Mouse (Mus musculus): Measurements from ENCODE around the gene Cdk5rap1. TPM values are rescaled to one million over a fixed set of nuclear protein-coding genes. Genes with fewer than 3 reads are reported as not detected.

Gene Cdk5rap1
- total RNA-seq, 2 experiments from 2014 or later: 13.7 to 17.8 TPM

Other genes starting within 250 kb of the Cdk5rap1 start
- not detected for gene Bpifa3, start 242.7 kb downstream of the Cdk5rap1 start, total RNA-seq (2021)
- not detected for gene Bpifa1, start 230.1 kb downstream of the Cdk5rap1 start, total RNA-seq (2021)
- gene Bpifa5, start 210.4 kb downstream of the Cdk5rap1 start, total RNA-seq (2021): not detected
- gene Bpifb1, start 182.2 kb downstream of the Cdk5rap1 start, total RNA-seq (2021): under 1 TPM in 1 of 2 experiments, not detected in 1; 0.21 TPM
- not detected for gene Bpifb5, start 149.3 kb downstream of the Cdk5rap1 start, total RNA-seq (2021)
- gene Bpifb9a, start 115.2 kb downstream of the Cdk5rap1 start, total RNA-seq (2021): not detected
- not detected for gene Bpifb9b, start 65.8 kb downstream of the Cdk5rap1 start, total RNA-seq (2021)
- 10 to 100 TPM; 34.4 to 36.6 TPM for gene Snta1, start 35.1 kb upstream of the Cdk5rap1 start, total RNA-seq (2021)
- 10 to 100 TPM; 46.1 to 57.0 TPM for gene Cbfa2t2, start 63.5 kb upstream of the Cdk5rap1 start, total RNA-seq (2021)
- under 1 TPM; 0.68 to 0.74 TPM for gene 1700003F12Rik, start 174.1 kb upstream of the Cdk5rap1 start, total RNA-seq (2021)
- gene Actl10, start 178.8 kb upstream of the Cdk5rap1 start, total RNA-seq (2021): not detected
- 10 to 100 TPM; 69.4 to 81.9 TPM for gene Necab3, start 185.9 kb upstream of the Cdk5rap1 start, total RNA-seq (2021)
- 10 to 100 TPM; 10.2 to 10.5 TPM for gene E2f1, start 196.9 kb upstream of the Cdk5rap1 start, total RNA-seq (2021)
- 10 to 100 TPM in 1 of 2 experiments, 1 to 10 TPM in 1; 9.5 to 12.3 TPM for gene Pxmp4, start 230.7 kb upstream of the Cdk5rap1 start, total RNA-seq (2021)
- 10 to 100 TPM; 11.0 to 11.4 TPM for gene Zfp341, start 240.3 kb upstream of the Cdk5rap1 start, total RNA-seq (2021)
- gene 4930519P11Rik, start 240.4 kb upstream of the Cdk5rap1 start, total RNA-seq (2021): not detected